Mouse (Mus musculus) mesoderm, embryonic 11.5 days (tissue): ENCODE results near the gene Creb5.
A peak's percentile ranks its signal among the peaks of the same experiment; 100 is the strongest.

Experiments used
- DNase-seq: peaks from one replicate; pipeline ENCODE4 v3.0.0-alpha.2; 2012; ENCODE audit warnings: low read depth, low spot score

The Creb5 gene

DNA sequence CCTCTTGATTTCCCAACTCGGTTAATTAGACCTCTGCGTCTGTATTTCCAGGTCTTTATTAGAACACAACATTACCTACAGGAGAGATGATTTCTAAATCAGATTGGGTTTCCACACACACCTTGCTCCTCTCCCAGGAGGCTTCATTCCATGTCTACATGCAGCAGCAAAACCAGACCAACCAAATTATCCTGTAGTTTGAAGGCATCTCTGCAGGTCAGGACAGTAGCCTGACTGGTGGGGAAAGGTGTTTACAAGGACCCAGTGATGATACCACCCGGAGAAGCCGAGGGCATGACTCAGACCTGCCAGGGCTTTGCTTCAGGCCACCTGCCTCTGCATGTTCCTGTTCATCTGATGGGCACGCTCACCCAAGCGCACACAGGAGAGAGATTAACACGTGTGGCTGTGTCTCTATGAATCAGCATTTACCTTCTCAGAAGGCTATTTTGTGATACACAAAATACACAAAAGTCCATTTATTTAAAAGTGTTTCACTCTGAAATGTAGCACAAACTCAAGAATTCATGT, 355.8 kb downstream of the Creb5 start:
- DNase-seq, result no peak

DNA sequence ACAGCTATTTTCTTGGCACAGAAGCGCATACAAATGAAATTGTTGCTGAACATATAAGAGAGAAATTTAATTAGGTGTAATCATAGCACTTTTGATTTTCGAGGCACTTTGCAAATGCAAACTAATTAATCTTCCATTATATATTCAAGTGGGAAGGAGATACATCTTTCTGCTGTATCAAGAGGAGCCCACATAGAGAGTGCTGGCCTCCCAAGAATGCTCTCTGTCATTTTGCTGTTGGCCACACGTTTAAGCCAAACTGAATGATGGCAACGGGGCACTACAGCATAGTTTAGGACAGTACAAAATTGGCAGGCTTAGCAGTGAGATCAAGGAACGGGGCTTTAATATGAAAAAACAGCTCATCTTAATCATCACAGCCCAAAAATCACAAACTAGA, 356.4 kb downstream of the Creb5 start:
- no peak for DNase-seq

DNA sequence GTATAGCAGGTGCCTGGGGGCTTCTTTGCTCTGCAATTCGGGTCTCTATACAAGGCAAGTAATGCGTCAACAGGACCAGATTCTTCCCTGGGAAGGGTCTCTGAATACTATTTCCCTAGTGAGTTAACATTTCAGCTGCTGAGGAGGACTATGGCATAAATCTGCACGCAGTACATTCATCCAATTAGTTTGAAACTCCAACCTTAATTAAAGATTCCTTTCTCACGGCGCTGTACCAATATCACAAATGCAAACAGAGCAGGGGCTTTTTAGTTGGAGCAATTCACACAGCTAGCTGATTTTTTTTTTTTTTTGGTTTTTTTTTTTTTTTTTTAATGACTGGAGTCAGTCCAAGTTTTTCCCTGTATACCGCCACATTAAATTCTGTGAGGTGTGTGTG, 357.0 kb downstream of the Creb5 start:
- DNase-seq, result no peak

DNA sequence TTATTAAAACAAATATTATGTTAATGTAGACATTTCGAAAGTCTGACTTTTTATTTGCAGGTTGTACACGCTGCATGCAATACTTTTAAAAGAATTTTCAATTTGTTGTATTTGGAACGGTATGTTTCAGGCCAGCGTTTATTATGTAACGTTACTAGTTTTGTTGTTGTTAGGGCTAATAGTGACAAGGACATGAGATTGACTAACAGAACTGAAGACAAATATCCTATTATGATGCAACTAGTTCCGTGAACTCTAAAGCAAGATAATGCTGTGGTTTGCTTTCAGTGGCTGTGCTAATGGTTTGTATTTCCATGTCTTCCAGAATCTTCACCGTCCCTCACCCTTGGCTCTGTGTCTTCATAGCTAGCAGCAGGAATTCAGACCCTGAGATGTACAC, 357.9 kb downstream of the Creb5 start:
- no peak for DNase-seq

DNA sequence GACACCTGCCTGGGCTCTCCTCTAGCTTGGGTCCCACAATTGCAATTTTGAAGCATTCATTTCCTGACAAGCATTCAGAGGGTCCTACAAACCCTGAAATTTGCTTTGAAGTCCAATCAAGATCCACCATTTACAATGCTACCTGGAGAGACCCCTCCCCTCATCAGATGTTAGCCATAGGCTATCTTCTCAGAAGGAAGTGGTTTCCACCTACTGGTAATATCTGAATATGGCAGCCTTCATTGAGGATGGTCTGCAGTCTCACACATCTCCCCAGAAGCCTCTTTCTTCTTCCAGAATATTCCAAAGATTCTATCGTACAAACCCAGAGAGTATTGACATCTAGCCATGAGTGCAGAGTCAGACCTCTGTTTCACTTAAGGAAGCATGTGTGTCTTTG, 362.7 kb downstream of the Creb5 start:
- no peak for DNase-seq

DNA sequence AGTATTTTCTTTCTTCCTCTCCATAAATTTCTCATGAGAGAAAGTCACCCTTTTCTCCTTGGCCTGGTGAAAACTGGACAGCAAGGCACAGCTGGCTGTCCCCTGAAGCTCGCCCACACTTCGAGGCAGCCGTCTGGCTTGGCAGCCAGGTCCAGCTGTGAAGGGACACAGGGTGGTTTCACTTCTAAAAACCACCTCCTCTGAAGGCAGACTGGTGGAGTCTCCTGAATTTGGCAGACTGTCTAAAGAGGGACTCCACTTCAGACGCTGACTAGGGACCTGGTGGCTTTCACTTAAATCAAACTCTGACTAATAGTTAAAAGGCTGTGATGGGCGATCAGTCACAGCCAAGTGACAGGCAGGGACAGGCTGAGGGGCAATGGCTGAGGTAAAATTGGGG, 365.6 kb downstream of the Creb5 start:
- no peak for DNase-seq

DNA sequence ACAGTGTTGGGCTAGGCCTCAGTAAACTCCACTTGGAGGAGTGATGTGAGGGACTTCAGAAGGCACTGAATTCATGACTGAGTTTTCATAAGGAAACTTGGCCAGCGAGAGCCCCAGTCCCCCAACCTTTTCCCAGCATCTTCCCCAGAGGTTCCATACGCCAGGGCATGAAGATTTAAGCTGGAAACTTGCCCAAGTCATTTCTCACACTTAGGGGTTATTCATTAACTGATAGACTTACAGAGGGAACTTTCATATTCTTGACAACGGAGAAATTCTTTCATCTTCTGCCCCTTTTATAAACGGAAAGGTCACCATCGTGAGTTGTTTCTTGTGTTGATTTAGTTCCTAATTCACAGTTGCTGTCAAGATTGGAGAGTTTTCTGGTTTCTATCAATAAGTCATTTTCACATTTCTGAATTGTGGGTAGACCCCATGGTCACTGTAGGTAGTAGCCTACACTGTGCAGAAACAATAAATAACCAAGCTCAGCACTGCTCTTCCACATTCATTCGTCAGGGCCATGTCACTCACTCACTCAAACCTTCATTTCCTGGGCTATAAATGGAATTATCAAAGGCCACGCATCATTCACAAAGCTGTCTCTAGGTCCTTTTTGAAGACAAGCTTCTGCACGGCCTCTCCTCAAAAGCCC, 366.8 kb downstream of the Creb5 start:
- DNase-seq, result no peak

DNA sequence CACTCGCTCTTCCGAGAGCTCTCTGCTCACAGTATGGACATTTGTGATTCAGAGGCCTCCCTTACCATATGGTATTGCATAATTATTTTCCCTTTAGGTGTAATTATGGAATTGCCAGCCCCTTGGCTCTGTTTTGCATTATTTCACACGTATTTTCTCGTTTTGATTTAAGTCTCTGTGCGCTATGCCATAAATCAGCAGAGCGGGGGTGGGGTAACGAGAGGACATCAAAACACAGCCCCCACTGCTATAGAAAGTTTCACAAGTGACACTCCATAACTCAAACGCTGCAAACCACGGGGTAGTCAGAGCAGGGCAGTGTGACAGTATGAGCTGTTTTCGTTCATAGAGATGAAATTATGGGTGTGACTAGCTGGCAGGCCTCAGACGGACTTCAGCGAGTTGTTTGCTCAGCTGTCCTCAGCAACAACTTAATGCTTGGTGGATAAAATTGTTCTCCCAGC, 367.3 kb downstream of the Creb5 start:
- peak; percentile 70 for DNase-seq

DNA sequence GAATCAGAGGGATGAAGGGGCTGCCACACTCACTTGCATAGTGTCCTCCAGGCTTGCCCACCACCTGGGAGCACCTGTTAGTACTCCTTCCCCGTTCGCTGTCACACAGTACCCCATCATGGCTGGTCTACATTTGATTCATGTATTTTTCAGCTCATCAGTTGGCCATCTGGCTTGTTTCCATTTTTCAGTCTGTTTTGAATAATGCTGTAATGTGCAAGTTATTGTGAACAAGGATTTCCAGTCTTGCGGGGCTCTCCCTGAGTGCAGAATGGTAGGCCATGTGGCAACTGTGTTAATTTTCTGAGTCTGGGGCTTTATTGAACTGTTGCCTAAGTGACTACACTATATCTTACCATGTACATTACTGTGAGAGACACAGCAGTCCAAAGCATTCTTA, 369.4 kb downstream of the Creb5 start:
- no peak for DNase-seq

DNA sequence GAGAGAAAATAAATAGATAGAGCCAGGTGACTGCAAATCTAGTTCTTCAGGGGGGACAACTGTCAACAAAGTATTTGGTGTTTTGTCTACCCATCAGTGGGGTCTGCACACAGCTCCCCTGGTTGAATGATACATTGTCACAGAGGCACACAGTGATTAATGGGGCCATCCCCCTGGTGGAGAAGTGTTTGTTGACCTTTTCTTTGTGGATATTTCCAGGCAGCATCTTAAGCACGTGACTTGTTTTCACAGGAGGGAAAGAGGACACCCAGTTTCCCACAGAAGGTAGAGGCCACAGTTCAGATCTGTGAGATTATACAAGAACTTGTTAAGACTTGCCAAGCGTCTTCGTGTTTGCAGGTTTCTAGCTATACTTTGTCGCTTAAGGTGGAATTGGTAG, 370.4 kb downstream of the Creb5 start:
- DNase-seq, result peak; percentile 57

DNA sequence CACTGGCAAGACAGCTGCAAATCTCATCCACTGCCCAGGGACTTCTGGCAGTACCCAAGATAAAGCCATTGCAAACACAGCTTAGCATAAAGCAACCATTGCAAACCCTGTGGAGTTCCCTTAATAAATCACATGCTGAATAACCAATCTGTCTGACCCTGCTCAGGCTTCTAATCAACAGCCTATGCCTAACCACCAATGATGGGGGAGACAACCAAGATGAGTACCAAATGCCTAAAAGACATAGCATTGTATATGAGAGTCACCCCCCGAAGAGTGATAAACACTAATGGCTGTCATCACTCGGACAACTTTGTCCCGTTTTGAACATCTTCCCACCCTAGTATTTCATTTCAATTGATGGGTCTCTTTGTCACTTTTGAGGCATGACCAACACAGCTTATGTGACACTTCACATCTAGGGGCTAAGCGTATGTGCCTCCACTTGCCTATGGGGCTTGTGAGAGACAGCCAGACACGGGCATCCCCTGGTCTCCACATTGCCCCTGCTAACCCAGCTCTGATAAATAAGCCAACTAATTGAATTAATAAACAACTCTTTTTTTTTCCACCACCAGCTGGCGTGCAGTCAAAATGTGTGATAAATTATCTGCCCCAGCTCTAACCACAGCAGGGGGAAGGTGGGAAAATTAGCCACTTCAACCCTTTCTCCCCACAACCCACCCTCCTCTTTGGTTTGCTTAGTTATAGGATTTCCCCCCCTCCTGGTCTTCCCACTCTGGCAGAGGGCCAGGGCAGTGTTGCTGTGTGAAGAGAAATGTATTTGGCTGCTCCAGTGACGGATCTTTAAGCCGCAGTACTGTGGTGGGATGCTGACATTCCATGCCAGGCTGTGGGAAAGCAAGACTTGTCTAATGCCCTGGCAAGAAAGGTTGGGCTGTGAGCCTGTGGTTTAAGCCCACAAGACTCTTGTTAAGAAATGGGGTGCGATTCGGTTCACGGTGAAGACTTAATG, 376.1 kb downstream of the Creb5 start:
- DNase-seq, result peak; percentile 63

DNA sequence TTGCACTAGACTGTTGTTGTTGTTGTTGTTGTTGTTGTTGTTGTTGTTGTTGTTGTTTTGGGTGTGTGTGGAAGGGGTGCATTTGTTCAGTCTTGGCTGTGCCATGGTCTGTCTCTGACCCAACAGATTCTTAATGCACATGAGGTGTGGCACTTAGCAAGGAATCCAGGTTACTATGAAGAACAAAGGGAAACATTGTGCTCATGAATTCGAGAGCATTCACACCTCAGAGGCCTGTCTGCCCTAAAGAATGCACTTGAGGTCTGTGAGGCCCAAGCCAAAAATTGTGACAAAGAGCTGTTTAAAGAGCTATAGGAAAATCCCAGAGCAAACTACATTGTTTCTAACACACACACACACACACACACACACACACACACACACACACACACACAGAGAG, 377.7 kb downstream of the Creb5 start:
- no peak for DNase-seq

DNA sequence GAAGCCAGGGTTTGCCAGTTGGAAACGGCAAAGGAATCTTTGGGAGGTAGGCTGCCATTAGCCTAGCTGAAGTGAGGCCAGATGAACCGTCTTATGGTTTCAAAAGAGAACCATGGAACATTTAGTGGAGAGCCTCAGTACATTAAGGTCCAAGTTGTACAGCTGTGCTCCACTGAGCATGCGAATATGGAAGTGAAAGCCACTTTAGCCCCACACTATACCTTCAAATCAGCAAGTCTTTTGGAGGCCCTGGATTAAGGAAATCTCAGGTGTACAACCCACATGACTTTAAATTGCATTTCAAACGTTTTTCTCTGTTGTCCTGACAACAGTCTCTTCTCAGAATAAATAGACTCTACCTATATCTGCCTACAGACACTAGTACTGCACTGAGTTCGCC, 379.4 kb downstream of the Creb5 start:
- no peak for DNase-seq

DNA sequence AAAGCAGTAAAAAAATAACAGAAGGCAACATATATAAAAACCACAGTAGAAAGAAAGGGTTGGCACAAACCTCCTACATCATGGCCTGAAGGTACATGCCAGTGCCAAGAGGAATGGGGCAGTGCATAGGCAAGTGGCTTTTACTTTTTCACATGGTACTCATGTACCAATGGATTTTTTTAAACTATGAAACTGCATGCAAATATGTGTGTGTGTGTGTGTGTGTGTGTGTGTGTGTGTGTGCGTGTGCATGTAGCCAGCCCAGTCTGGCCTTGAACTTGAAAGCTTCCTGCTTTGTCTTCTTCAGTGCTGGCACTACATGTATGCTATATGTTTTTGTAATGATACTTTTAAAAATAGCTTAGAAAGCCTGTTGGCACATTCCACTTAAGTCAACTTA, 391.2 kb downstream of the Creb5 start:
- no peak for DNase-seq

DNA sequence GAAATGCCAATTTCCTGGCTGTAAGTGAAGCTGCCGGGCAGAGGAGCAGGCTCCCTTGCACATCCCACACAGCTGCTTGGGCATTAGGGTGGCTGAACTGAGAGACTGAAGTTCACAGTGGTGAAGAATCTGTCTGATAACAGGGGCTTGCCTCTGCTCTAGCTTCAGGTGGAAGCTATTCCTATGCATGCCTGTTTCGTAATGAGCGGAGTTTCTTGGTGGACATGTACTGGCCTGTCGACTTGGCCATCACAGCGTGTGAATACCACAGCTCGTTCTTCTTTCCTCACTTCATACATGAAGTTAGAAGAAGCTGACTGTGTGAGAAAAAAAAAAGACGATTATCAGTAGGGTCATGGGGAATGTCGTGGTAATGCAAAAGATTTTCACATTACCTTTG, 393.0 kb downstream of the Creb5 start:
- DNase-seq, result no peak

DNA sequence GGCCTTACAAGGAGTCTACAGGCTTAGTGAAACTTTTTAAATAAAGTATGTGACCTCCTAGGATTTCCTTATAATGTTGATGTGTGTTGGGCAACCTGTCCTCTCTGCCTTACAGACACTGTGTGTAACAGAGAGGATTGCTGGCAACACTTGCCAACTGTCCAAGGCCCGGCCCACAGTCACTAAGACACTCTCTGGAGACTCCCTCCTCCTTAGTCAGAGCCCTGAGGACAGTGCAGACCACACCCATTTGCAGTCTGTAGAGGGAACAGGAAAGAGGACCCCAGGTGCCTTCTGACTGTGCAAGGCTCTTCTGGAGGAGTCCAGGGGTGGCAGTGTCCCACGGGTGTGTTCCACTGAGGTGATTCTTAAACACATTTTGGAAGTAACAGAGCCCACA, 397.3 kb downstream of the Creb5 start:
- no peak for DNase-seq

DNA sequence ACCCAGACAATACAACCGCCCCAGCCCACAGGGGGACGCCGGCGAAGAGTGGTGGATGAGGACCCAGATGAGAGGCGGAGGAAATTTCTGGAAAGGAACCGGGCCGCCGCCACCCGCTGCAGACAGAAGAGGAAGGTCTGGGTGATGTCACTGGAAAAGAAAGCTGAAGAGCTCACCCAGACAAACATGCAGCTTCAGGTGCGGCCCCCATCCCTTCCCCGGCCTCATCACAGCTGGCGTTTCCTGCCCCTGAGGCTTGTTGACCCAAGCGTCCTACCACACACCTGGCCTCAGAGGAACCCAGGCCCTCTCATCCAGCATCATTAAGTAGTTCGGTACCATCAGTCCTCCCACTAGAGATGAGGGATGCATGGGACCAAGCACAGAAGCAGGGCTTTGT, 398.3 kb downstream of the Creb5 start:
- DNase-seq, result no peak

DNA sequence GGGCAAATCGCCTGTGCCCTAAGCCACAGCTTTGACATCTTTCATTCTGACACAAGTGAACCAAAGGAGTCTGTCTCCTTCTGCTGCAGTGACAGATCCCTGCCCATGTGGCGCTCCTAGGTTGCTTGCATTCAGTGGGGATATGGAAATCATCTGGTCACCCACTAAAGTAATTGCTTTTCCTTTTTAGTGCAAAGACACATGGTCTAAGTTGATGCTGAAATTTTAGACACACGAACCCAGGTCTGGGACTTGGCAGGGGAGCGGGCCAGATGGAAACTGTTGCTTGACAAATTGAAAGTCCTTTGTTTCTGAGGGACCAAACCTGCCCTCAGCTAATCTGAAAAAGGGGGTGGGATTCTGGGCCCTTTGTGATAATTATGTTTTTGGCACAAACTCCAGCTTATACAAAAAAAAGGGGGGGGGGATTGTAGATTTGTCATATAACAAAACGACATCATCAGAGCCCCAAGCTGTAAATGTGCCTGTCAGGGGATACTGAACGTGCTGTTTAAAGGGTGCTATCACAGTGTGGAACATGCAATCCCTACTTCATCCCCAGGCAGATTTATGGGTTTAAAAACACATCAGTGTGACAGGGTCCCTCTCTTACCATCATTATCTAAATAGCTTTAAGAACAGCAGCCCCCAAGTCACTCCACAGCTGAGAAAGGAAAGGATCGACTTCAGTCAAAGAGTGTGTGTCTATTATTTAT, 401.9 kb downstream of the Creb5 start:
- no peak for DNase-seq

DNA sequence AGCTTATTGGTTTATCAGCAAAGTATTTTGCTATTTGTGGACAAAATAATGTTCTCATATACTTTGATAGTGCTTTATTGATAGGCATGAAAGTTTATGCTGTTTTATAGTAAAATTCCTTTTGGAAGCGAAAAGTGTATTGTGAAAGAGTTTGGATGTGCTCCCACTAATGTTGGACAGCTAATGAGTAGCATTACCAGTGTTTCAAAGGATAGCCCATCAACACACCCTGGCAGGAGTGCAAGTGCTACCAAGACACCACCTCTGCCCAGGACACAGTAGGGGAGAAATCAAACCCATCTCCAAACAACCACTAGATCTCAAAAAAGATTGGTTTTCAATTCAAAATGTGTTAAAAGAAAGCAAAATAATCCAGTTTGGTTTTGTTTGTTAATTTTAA, 403.9 kb downstream of the Creb5 start:
- DNase-seq, result no peak

DNA sequence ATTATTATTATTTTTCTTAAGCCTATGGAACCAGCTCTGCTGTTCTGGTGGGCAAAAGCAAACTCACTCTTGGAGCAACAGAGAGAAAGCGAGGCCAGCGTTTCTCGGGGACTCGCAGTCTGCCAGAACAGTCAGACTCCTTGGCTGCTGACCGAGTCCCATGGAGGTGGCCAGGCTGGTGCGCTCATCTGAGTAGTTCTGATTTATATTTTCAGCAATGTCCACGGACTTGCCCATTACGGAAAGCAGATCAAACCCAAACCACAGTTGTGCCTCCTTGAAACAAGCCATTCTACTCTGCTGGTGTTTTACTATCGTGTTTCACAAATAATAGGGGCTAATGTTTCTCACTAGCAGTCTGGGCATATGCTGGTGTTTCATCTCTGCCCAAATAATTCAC, 408.1 kb downstream of the Creb5 start:
- no peak for DNase-seq

DNA sequence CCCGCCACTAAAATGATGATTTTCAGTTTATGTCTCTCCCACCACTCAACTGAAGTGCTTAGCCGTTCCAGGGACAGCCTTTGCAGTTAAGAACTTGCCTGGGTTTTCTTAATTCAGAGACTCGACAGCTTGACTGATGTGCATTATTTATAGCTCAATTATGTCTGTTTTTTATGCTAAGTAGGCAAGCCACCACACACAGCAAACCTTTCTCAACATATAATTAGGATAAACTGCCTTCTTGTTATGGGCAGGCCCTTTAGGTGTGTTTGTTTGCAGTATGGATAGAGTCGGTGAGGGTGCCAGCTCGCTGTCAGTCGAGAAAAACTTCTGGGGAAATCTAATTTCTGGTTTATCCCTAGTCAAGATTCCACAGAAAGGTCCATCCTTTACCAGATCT, 409.4 kb downstream of the Creb5 start:
- no peak for DNase-seq

DNA sequence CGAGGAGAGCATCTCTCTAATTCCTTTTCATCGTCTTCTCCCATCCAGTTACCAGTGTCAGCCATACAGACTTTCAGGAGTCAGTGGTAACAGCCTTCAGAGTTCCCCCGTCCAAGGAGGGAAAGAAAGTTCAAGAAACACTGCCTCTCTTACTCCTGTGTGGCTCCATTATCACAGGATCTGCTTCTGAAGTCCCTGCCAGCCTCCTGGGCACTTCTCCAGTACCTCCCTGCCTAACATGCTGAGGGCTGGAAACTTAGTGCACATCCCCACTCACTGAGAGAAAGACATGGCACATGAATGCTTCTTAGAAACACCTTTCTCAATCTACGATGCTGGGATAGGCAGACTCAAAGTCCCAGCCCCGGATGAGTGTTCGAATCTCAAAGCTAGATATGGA, 409.9 kb downstream of the Creb5 start:
- no peak for DNase-seq
